Mouse (Mus musculus) cerebellum, adult 11 months (tissue): Measurements from ENCODE around the gene Upf2.
A peak's percentile ranks its signal among the peaks of the same experiment; 100 is the strongest.
"Not testable (repeated sequence)": the region's sequence is repeated elsewhere in the genome, so short reads cannot be mapped to it uniquely, and the experiment has no call there.

Experiments
- DNase-seq: peaks from one replicate; pipeline ENCODE4 v3.0.0; 2022

The Upf2 gene

GRCm38 (mm10) chr2:5950305-5950704, 964 bp upstream of the Upf2 start:
- peak; percentile 41 for DNase-seq

GRCm38 (mm10) chr2:5951621-5952211, 447 bp downstream of the Upf2 start:
- no peak for DNase-seq

GRCm38 (mm10) chr2:5957705-5958104, 6.4 kb downstream of the Upf2 start:
- DNase-seq, result no peak

- DNase-seq, result no peak
Observed at GRCm38 (mm10) chr2:5962265-5962664, 11.0 kb downstream of the Upf2 start.

- DNase-seq, result not testable (repeated sequence)
Observed at GRCm38 (mm10) chr2:5963729-5964128, 12.5 kb downstream of the Upf2 start.

- DNase-seq, result no peak
Observed at GRCm38 (mm10) chr2:5965972-5966371, 14.7 kb downstream of the Upf2 start.

GRCm38 (mm10) chr2:5970629-5971028, 19.4 kb downstream of the Upf2 start:
- DNase-seq, result not testable (repeated sequence)

- no peak for DNase-seq
Observed at GRCm38 (mm10) chr2:5977532-5977931, 26.3 kb downstream of the Upf2 start.

- DNase-seq, result peak; percentile 11
Observed at GRCm38 (mm10) chr2:5995538-5995937, 44.3 kb downstream of the Upf2 start.

- no peak for DNase-seq
Observed at GRCm38 (mm10) chr2:6003949-6004348, 52.7 kb downstream of the Upf2 start.

GRCm38 (mm10) chr2:6014532-6014931, 63.3 kb downstream of the Upf2 start:
- no peak for DNase-seq

- DNase-seq, result not testable (repeated sequence)
Observed at GRCm38 (mm10) chr2:6015182-6015581, 63.9 kb downstream of the Upf2 start.

- no peak for DNase-seq
Observed at GRCm38 (mm10) chr2:6020570-6020969, 69.3 kb downstream of the Upf2 start.

GRCm38 (mm10) chr2:6042644-6043043, 91.4 kb downstream of the Upf2 start:
- DNase-seq, result peak; percentile 49

GRCm38 (mm10) chr2:6046796-6047195, 95.5 kb downstream of the Upf2 start:
- DNase-seq, result no peak

- DNase-seq, result no peak
Observed at GRCm38 (mm10) chr2:6048570-6048969, 97.3 kb downstream of the Upf2 start.

GRCm38 (mm10) chr2:6049018-6049417, 97.7 kb downstream of the Upf2 start:
- DNase-seq, result no peak

GRCm38 (mm10) chr2:6055466-6055865, 104.2 kb downstream of the Upf2 start:
- DNase-seq, result no peak

GRCm38 (mm10) chr2:6056518-6056917, 105.2 kb downstream of the Upf2 start:
- DNase-seq, result no peak

GRCm38 (mm10) chr2:6059291-6059690, 108.0 kb downstream of the Upf2 start:
- no peak for DNase-seq

GRCm38 (mm10) chr2:6060071-6060804, 109.0 kb downstream of the Upf2 start:
- DNase-seq, result no peak

GRCm38 (mm10) chr2:6067341-6067740, 116.1 kb downstream of the Upf2 start:
- no peak for DNase-seq

- DNase-seq, result no peak
Observed at GRCm38 (mm10) chr2:6070925-6071324, 119.7 kb downstream of the Upf2 start.

- no peak for DNase-seq
Observed at GRCm38 (mm10) chr2:6071598-6072440, 120.5 kb downstream of the Upf2 start.
